Mouse (Mus musculus) cerebral cortex, adult 2 months (tissue): ENCODE results near the gene Atp2b1.

ENCODE experiments used
- WGBS: fragments of 180-500 bp; shearing (Covaris S2); methylation state at CpG from one replicate; pipeline ENCODE4 v1.1.7; 2018; 5-methylcytosine and 5-hydroxymethylcytosine counted together

The Atp2b1 gene

GRCm38 (mm10) chr10:98916011-98916780, 2.0 kb downstream of the Atp2b1 start:
- WGBS, result 2% methylated on average over 22 of the region's 22 CpGs

GRCm38 (mm10) chr10:98916781-98917340, 2.7 kb downstream of the Atp2b1 start:
- WGBS, result 36% methylated on average over 10 of the region's 10 CpGs

- 50% methylated on average over 4 of the region's 4 CpGs for WGBS
Observed at GRCm38 (mm10) chr10:98925081-98925480, 10.9 kb downstream of the Atp2b1 start.

GRCm38 (mm10) chr10:98929444-98929843, 15.2 kb downstream of the Atp2b1 start:
- 36% methylated on average over 7 of the region's 7 CpGs for WGBS

GRCm38 (mm10) chr10:98930143-98930542, 15.9 kb downstream of the Atp2b1 start:
- WGBS, result 29% methylated on average over 11 of the region's 11 CpGs

- WGBS, result 81% methylated on average over 4 of the region's 4 CpGs
Observed at GRCm38 (mm10) chr10:98940137-98940536, 25.9 kb downstream of the Atp2b1 start.

GRCm38 (mm10) chr10:98940799-98941198, 26.6 kb downstream of the Atp2b1 start:
- WGBS, result 68% methylated on average over 2 of the region's 2 CpGs

- 25% methylated on average over 6 of the region's 6 CpGs for WGBS
Observed at GRCm38 (mm10) chr10:98941991-98942390, 27.8 kb downstream of the Atp2b1 start.

GRCm38 (mm10) chr10:98942999-98943398, 28.8 kb downstream of the Atp2b1 start:
- 32% methylated on average over 8 of the region's 8 CpGs for WGBS

- WGBS, result 46% methylated on average over 8 of the region's 8 CpGs
Observed at GRCm38 (mm10) chr10:98943894-98944293, 29.7 kb downstream of the Atp2b1 start.

- WGBS, result 42% methylated on average over 9 of the region's 9 CpGs
Observed at GRCm38 (mm10) chr10:98946031-98946791, 32.0 kb downstream of the Atp2b1 start.

GRCm38 (mm10) chr10:98947206-98947605, 33.0 kb downstream of the Atp2b1 start:
- 43% methylated on average over 2 of the region's 2 CpGs for WGBS

- WGBS, result 49% methylated on average over 5 of the region's 5 CpGs
Observed at GRCm38 (mm10) chr10:98948096-98948495, 33.9 kb downstream of the Atp2b1 start.

- 52% methylated on average over 1 of the region's 1 CpGs for WGBS
Observed at GRCm38 (mm10) chr10:98949750-98950149, 35.5 kb downstream of the Atp2b1 start.

GRCm38 (mm10) chr10:98951286-98952270, 37.4 kb downstream of the Atp2b1 start:
- WGBS, result 57% methylated on average over 17 of the region's 17 CpGs

GRCm38 (mm10) chr10:98954230-98954993, 40.2 kb downstream of the Atp2b1 start:
- WGBS, result 54% methylated on average over 12 of the region's 12 CpGs

GRCm38 (mm10) chr10:98956124-98956523, 41.9 kb downstream of the Atp2b1 start:
- WGBS, result 84% methylated on average over 3 of the region's 3 CpGs

- 41% methylated on average over 4 of the region's 4 CpGs for WGBS
Observed at GRCm38 (mm10) chr10:98958752-98959151, 44.5 kb downstream of the Atp2b1 start.

- 25% methylated on average over 6 of the region's 6 CpGs for WGBS
Observed at GRCm38 (mm10) chr10:98959385-98959784, 45.2 kb downstream of the Atp2b1 start.

GRCm38 (mm10) chr10:98960911-98961310, 46.7 kb downstream of the Atp2b1 start:
- WGBS, result 40% methylated on average over 5 of the region's 5 CpGs

- 32% methylated on average over 8 of the region's 8 CpGs for WGBS
Observed at GRCm38 (mm10) chr10:98962092-98962491, 47.9 kb downstream of the Atp2b1 start.
